Mouse (Mus musculus) right cerebral cortex, adult 18-20 months (tissue): Measurements from ENCODE around the gene BC030500.
A peak's percentile ranks its signal among the peaks of the same experiment; 100 is the strongest.

ENCODE experiments used
- DNase-seq: peaks from one replicate; pipeline ENCODE4 v3.0.0; 2022; ENCODE audit warnings: mixed read lengths

BC030500 gene

GRCm38 (mm10) chr8:58911677-58912076 is at the start of gene BC030500:
Gene BC030500, plus strand, starts transcription at chr8:58911755.
- peak; percentile 6 for DNase-seq

GRCm38 (mm10) chr8:58886405-58886804 is 25.1 kb upstream of the BC030500 start:
- DNase-seq, result no peak

- DNase-seq, result no peak
Measured at GRCm38 (mm10) chr8:58890591-58890990, 21.0 kb upstream of the BC030500 start.

- DNase-seq, result no peak
Measured at GRCm38 (mm10) chr8:58895960-58896359, 15.6 kb upstream of the BC030500 start.

- DNase-seq, result no peak
Measured at GRCm38 (mm10) chr8:58904465-58904864, 7.1 kb upstream of the BC030500 start.

- peak; percentile 48 for DNase-seq
Measured at GRCm38 (mm10) chr8:58912196-58912839, 763 bp downstream of the BC030500 start, which contains the start of gene Galntl6. Gene Galntl6, minus strand, starts transcription at chr8:58912640.

GRCm38 (mm10) chr8:58912840-58913639 is 1.5 kb downstream of the BC030500 start:
- peak; percentile 28 for DNase-seq

GRCm38 (mm10) chr8:58913640-58913968 is 2.0 kb downstream of the BC030500 start:
- DNase-seq, result no peak

- DNase-seq, result no peak
Measured at GRCm38 (mm10) chr8:58915142-58915541, 3.6 kb downstream of the BC030500 start.

- DNase-seq, result no peak
Measured at GRCm38 (mm10) chr8:58931066-58931465, 19.5 kb downstream of the BC030500 start.

- DNase-seq, result no peak
Measured at GRCm38 (mm10) chr8:58943773-58944172, 32.2 kb downstream of the BC030500 start.

GRCm38 (mm10) chr8:58957195-58957739 is 45.7 kb downstream of the BC030500 start:
- no peak for DNase-seq
